Mouse (Mus musculus) spleen, postnatal 10 days (tissue): ENCODE measurements around the gene Ttll5.

Experiments
- DNase-seq, 2 experiments: peaks; one replicate each; pipeline ENCODE4 v3.0.0; 2021 to 2022; ENCODE audit warnings: low spot score in 2 of 2

Gene Ttll5

GRCm38 (mm10) chr12:86010656-86011055, 186.2 kb downstream of the Ttll5 start:
- no peak for DNase-seq

GRCm38 (mm10) chr12:86012195-86012594, 187.7 kb downstream of the Ttll5 start:
- no peak for DNase-seq

DNA sequence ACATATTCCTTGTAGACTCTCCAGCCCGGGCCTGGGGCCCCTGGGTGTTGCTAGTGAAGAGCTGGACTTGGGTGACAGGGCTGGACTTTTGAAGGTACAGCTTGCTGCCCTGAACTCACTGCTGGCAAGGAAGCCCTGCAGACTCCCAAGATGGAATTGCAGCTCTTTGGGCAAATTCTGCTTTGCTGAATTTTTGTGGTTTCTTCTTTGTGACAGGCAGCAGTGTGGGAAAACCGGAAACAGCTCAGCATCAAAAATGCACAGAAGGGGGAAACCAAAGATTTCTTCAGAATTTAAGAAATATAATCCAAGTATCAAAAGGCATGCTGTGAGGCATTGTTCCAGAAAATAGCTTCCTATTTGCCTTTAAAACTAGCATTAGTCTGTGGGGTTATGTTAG, 189.7 kb downstream of the Ttll5 start:
- DNase-seq, result no peak

DNA sequence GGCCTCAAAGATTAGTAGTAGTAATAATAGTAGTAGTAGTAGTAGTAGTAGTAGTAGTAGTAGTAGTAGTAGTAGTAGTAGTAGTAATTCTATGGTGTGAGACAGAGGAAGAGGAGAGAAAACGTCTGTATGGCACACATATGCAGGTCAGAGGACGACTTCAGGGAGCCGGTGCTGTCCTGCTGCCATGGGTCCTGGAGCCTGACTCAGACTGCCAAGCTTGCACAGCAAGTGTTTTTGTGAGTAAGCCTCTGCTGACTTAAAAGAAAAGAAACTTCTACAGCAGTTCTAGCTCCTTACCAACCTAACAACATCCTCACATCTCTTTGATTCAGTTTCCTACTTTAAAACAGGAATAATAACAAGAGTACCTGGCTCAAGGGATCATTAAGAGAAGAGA, 190.2 kb downstream of the Ttll5 start:
- DNase-seq, result no peak

DNA sequence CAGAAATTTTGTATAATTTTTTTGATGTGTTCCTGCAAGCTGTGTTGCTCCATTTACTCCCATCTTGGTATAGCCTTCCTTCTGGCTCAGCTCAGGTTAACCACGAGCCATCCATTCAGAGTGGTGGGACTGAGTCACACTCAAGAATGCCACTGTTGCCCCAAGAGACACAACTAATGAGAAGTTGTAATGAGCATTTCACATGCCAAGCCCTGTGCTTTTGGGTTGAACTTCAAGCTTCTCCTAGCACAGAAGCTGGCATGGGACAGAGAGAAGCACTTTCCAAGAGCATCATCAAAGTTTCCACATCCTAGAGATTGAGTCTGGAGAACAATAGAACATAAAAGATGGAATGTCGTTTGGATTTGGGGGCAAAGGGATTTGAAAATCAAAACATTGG, 190.7 kb downstream of the Ttll5 start:
- no peak for DNase-seq

DNA sequence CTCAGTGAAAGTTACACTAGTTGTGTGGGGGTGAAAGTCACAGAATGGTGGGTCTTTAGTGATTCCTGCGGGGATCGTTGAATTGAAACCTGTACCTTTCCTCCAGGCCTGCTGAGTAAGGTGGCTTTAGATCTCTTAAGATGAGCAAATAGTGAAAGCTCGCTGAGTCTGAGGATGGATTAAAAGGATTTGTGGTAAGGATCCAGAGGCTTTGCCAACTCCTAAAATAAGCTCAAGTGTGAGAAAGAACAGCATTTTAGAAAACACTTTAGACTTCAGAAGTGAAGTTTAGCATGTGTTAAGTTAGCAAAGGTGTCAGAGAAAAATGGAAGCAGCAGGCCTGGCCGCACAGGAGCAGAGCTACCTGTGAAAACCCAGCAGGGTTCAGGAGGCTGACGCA, 192.9 kb downstream of the Ttll5 start:
- no peak for DNase-seq

GRCm38 (mm10) chr12:86021583-86021982, 197.1 kb downstream of the Ttll5 start:
- DNase-seq, result no peak

DNA sequence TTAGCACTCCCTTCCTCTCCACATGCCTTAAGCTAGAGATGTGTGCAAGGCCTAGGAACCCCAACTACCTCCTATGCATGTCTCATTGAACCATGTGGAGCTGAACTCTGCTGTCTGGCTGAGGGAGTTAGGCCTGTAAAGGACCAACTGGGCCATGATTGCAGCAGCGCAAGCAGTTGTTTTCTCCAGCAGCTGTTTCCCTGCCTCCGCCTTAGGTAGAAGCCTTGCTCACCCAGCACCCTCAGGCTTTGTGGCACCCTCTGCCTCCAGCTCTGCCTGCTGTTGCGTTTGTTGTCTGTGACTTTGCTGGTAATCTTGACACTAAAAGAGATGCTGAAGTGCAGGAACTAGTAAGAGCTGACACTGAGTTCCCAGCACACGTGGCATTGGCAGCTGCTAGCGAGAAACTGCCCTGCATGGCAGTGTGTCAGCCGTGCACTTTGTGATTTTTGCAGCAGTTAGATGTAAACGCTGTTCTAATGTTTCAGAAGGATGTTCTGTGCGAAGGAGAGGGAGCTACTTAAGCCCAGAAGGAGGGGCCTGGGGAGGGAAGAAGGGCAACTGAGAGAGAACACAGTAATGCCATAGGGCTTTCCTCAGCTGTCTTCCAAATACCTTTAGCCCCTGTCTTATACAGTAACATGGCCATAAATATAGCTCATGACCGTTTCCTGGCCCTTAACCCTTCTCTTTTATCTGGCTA, 198.0 kb downstream of the Ttll5 start:
- DNase-seq, result no peak

GRCm38 (mm10) chr12:86023081-86023871, 198.8 kb downstream of the Ttll5 start:
- no peak for DNase-seq

GRCm38 (mm10) chr12:86024426-86024825, 200.0 kb downstream of the Ttll5 start:
- DNase-seq, result peak in 1 of 2 experiments; percentile 62

- DNase-seq, result no peak
Measured at GRCm38 (mm10) chr12:86025480-86025879, 201.0 kb downstream of the Ttll5 start.

GRCm38 (mm10) chr12:86027000-86027399, 202.5 kb downstream of the Ttll5 start:
- DNase-seq, result no peak

DNA sequence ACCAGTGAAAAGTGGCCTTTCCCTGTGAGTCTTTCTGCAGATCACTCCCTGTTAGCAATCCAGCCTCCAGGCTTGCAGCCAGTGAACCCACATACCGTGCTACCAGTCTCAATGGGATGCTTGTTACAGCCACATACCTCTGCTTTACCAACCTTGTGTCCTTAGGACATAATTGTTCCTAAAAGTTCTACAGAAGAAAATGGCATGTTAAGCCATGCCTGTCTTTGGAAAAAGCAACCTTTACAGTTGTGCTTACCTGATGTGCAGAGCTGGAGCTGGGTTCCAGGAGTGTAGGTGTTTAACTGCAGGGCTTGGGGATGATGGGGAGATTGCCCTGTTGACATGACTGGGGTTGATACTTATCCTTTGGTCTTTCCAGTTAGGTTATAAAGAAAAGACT, 203.3 kb downstream of the Ttll5 start:
- DNase-seq, result no peak

DNA sequence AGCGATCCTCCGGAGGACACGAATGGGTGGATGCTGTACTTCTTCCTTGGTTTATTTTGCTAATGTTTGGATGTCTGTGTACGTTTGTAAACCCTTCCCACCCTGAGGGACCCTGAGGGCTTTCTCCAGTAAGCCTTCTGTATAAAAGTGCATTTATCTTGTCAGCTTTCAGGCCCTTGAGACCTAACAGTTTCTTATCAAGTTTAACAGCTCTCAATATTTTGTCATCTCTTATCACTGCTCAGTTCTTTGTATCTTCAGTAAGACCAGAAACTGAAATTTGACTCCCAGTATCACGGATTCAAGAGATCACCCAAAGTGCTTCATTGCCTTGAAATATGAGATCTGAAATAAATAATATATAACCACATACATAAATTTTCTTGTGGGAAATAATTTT, 206.5 kb downstream of the Ttll5 start:
- no peak for DNase-seq

DNA sequence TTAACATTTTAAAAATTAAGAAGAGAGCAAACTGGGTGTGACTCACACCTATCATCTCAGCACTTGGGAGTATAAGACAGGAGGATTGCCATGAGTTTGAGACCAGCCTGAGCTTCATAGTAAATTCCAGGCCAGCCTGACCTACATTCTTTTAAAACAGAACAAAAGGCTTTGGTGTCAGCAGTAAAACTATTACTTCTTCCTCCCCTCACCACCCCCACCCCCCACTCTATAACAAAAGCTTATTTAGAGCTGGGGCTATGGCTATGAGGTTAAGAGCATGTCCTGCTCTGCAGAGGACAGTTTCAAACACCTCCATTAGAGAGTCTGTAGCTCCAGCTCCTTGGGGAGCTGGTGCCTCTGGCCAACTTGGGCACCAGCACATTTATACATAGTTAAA, 211.1 kb downstream of the Ttll5 start:
- DNase-seq, result no peak

DNA sequence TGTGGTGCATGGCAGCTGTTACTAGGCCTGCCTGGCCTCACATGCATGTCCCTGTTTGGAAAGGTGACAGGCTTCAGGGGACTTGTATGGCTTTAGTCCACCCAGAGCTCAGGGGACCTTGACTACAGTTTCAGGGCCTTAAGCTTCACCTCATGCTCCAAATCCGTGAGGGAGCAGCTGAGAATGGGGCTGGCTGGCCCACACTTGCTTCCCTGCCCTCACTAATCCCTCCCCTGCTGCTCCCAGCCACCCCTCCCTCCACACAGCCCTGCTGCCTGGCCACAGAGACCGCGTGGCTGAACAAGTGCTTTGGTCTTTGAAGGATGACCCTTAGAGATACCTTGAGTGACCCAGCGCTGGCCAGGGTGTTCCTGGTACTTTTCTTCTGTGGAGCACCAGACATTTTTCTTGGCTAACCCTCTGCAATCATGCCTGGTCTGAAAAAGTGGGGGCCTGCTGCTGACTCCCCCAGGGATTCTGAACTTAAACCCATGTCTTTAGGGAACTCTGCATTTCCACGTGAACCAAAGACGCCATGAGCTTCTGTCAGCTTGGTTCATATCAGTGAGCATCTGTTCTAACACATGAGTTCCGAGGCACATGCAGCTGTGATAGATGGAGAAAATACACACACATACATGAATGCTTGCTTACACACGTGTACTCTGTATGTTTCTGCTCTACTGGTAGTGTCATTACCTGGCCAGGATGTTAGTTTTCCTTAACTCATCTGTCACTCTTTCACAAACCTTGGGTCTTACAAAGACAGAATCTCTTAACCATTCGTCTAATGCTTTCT, 212.1 kb downstream of the Ttll5 start:
- no peak for DNase-seq

DNA sequence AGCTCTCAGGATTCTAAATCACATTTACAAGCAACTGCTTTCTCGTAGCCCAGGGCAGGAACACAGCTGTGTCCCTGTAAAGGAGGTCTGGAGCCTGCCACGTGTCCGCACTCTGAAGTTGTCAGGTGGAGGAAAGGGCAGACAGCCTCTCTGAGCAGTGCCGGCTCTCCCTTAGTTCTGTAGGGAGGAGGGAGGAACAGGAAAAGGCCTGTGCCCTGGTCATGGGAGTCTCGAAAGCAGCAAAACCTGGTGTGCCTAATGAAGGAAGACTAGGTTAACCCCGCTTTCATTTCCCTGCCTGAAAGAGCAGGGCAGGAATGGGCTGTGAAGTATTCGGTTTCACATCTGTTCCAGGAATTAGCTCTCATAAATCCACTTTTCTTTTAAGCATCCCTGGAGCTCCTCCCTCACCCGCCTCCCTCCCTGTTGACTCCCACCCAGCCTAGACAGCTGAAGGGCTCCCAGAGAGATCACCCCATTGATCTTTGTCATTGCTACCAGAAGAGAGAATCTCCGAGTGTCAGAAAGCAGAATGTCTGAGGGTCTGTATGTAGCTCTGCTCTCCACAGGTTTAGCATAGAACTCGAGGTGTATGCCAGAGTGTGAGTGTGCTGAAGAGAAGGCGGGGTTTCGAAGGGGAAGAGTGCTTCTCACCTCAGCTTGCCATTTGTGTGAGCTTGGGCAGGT, 212.9 kb downstream of the Ttll5 start:
- no peak for DNase-seq

- no peak for DNase-seq
Measured at GRCm38 (mm10) chr12:86039078-86039477, 214.6 kb downstream of the Ttll5 start.

GRCm38 (mm10) chr12:86039751-86040150, 215.3 kb downstream of the Ttll5 start:
- no peak for DNase-seq

DNA sequence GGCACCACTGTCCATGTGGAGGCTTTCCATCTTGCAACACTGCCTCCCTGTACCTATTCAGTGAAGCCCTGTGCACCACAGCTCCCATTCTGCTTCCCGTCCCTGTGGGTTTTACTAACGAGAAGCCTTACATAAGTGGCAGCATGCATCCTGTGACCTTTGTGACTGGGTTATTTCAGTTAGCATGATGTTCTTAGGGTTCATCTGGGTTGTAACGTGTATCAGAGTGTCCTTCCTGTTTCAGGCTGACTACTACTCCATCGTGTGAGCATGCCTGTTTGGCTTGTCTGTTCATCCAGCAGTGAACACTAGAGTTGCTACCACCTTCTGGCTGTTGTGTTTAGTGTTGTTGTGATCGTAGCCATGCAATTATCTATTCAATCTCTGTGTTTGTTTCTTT, 221.7 kb downstream of the Ttll5 start:
- no peak for DNase-seq

DNA sequence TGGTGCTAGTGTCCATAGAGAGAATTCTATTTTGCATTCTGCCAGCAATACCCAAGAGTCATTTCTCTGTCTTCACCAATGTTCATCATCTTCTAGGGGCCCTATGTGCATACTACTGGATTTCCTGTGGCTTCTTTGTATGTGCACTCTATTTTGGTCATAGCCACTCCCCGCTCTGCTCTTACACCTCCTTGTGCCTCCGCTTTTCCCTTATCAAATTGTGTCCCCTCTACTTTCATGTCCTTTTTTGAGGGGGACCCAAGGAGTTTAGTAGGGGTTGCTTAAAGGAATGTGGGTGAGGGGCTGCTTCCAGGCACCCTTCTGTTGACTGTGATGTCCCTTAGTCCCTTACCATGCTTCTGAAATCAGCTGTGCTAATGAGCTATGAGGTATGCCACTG, 222.3 kb downstream of the Ttll5 start:
- DNase-seq, result no peak

- DNase-seq, result no peak
Measured at GRCm38 (mm10) chr12:86047376-86047775, 222.9 kb downstream of the Ttll5 start.
